Mouse (Mus musculus): ENCODE results near the gene Gm5148. TPM values are rescaled to one million over a fixed set of nuclear protein-coding genes. Genes with fewer than 3 reads are reported as not detected.

The Gm5148 gene
- polyA plus RNA-seq, 1 experiment from 2014 or later: 6.0 TPM

GRCm38 (mm10) chr3:37666291-37667118 is 57.8 kb downstream of the Gm5148 start:
- peaks cover 15% of the 10 kb centered on the region for H3K4me1 ChIP-seq (replicated peaks; ENCODE audit: control insufficient read depth, insufficient read depth, low read length)
- H3K36me3 ChIP-seq (ENCODE audit: control insufficient read depth, insufficient read depth, low read length): 0 out of 2 replicates have a peak, but pooled peaks cover 3% of the 10 kb centered on the region
- ATAC-seq (ENCODE audit: low read depth): peak; percentile 89
- H3K4me3 ChIP-seq (ENCODE audit: low read length): no peak overlapping the region
- no peak overlapping the region for H3K9ac ChIP-seq (ENCODE audit: low read length)
- H3K9me3 ChIP-seq (ENCODE audit: control insufficient read depth, low read length): peaks cover 16% of the 10 kb centered on the region
- 21% methylated on average over 9 of the region's 9 CpGs for WGBS
- no peak overlapping the region for H3K4me2 ChIP-seq (ENCODE audit: low read depth, low read length)
- H3K27ac ChIP-seq (ENCODE audit: low read length): no peak overlapping the region
- no peaks in the 10 kb centered on the region for H3K27me3 ChIP-seq (ENCODE audit: control insufficient read depth, insufficient read depth, low read depth, low read length)

Other genes starting within 250 kb of the Gm5148 start
- 17.9 and 18.9 TPM in 2 replicates for gene Spry1, start 84.5 kb downstream of the Gm5148 start, polyA plus RNA-seq (2015; fragmentation: Nextera tagmentation; extraction: Ambion mirVana)